ENCODE assay signal across 11 mouse cellular contexts in genomic region chr17:88492107-88492460, GRCm38 (mm10).
"Had no signal": no experiment of that assay in that cellular context is flagged by ENCODE, and none has a peak within 500 bp of the region (broad histone marks: within the 10 kb centered on the region; RNA-seq: fewer than 3 reads in every experiment).

No protein-coding gene starts in this region.

- H3K4me2 ChIP-seq: neural tube, embryonic 13.5 days; neural tube, embryonic 15.5 days; stomach, embryonic 15.5 days had no signal

- H3K27me3 ChIP-seq: neural tube, embryonic 13.5 days; neural tube, embryonic 15.5 days; stomach, embryonic 15.5 days had no signal

- DNase-seq: retina, postnatal 1 day; right cerebral cortex, adult 18-20 months; right cerebral cortex, postnatal 14 days; right cerebral cortex, postnatal 25 days; right cerebral cortex, postnatal 4 days; thymus, adult 18-20 months; thymus, postnatal 36 days had no signal

- H3K27ac ChIP-seq: neural tube, embryonic 15.5 days; stomach, embryonic 15.5 days; stomach, postnatal 0 days had no signal

- H3K9ac ChIP-seq: neural tube, embryonic 13.5 days; neural tube, embryonic 15.5 days; stomach, embryonic 15.5 days had no signal

- H3K9me3 ChIP-seq: neural tube, embryonic 13.5 days; neural tube, embryonic 15.5 days; stomach, embryonic 15.5 days had no signal

- H3K4me1 ChIP-seq: stomach, embryonic 15.5 days had no signal

- H3K4me3 ChIP-seq: neural tube, embryonic 13.5 days; neural tube, embryonic 15.5 days; stomach, embryonic 15.5 days had no signal
